In genomic region chr17:88636587-88636986, GRCm38 (mm10) we compare ENCODE assay signal across 11 mouse cellular contexts. TPM values are rescaled to one million over a fixed set of nuclear protein-coding genes. Genes with fewer than 3 reads are reported as not detected.
DNase-seq lines count a peak whose midpoint lies in the region; ATAC-seq and TF ChIP-seq lines count a peak whose summit lies in the region.
"Had no signal": no experiment of that assay in that cellular context is flagged by ENCODE, and none has a peak within 500 bp of the region (broad histone marks: within the 10 kb centered on the region; RNA-seq: fewer than 3 reads in every experiment).

No protein-coding gene starts in this region.

- H3K27ac ChIP-seq in hindbrain, embryonic 11.5 days (ENCODE audit: low read depth, low read length), result no peak overlapping the region
- H3K27ac ChIP-seq in hindbrain, embryonic 13.5 days, result no peak overlapping the region
- H3K27ac ChIP-seq in neural tube, embryonic 15.5 days (replicated peaks), result no peak overlapping the region
- no peak overlapping the region for H3K27ac ChIP-seq in stomach, postnatal 0 days (replicated peaks)
- H3K27ac ChIP-seq: heart, embryonic 15.5 days; macrophage had no signal

- TF ChIP-seq CTCF in stomach, postnatal 0 days (IDR thresholded peaks at IDR 0.05; ENCODE audit: low read depth), result peak; percentile 48

- no peak overlapping the region for H3K4me2 ChIP-seq in hindbrain, embryonic 11.5 days (replicated peaks; ENCODE audit: low read depth, low read length)
- H3K4me2 ChIP-seq in hindbrain, embryonic 13.5 days, result no peak overlapping the region
- H3K4me2 ChIP-seq in neural tube, embryonic 15.5 days, result no peak overlapping the region
- no peak overlapping the region for H3K4me2 ChIP-seq in stomach, postnatal 0 days (replicated peaks; ENCODE audit: low read depth)
- H3K4me2 ChIP-seq: heart, embryonic 15.5 days had no signal

- H3K4me3 ChIP-seq in hindbrain, embryonic 11.5 days (ENCODE audit: low read depth, low read length), result no peak overlapping the region
- no peak overlapping the region for H3K4me3 ChIP-seq in hindbrain, embryonic 13.5 days
- no peak overlapping the region for H3K4me3 ChIP-seq in neural tube, embryonic 15.5 days (replicated peaks)
- no peak overlapping the region for H3K4me3 ChIP-seq in stomach, postnatal 0 days (ENCODE audit: low read depth, low read length)
- H3K4me3 ChIP-seq: heart, embryonic 15.5 days had no signal

- ATAC-seq in hindbrain, embryonic 11.5 days (ENCODE audit: low FRiP score), result peak; percentile 43; the same call in 1 of the 2 replicates
- no peak for ATAC-seq in hindbrain, embryonic 13.5 days (ENCODE audit: low FRiP score)
- ATAC-seq in neural tube, embryonic 15.5 days (ENCODE audit: low FRiP score), result no peak
- no peak for ATAC-seq in stomach, postnatal 0 days (ENCODE audit: low FRiP score, low TSS enrichment)

- peak; percentile 29 for DNase-seq in hindbrain, embryonic 11.5 days (ENCODE audit: low spot score)
- peak; percentile 36 for DNase-seq in neural tube, embryonic 10.5 days (ENCODE audit: extremely low spot score, low spot score)
- peak; percentile 53 for DNase-seq in embryo, embryonic 11 days
- DNase-seq in stomach, postnatal 0 days (ENCODE audit: low spot score), result no peak
- DNase-seq in ovary, postnatal 36 days (ENCODE audit: low spot score), result no peak
- no peak for DNase-seq in layer of hippocampus, adult 18-20 months (ENCODE audit: low spot score in 2 of 2)
- DNase-seq: thymus, postnatal 36 days had no signal

- H3K36me3 ChIP-seq in hindbrain, embryonic 11.5 days (ENCODE audit: control insufficient read depth, insufficient read depth, low read length), result no peaks in the 10 kb centered on the region
- H3K36me3 ChIP-seq in hindbrain, embryonic 13.5 days, result no peaks in the 10 kb centered on the region
- H3K36me3 ChIP-seq in neural tube, embryonic 15.5 days, result no peaks in the 10 kb centered on the region
- H3K36me3 ChIP-seq in stomach, postnatal 0 days (ENCODE audit: control insufficient read depth, insufficient read depth, low read length), result 0 out of 2 replicates have a peak, but pooled peaks cover 2% of the 10 kb centered on the region

- H3K9ac ChIP-seq in hindbrain, embryonic 11.5 days (ENCODE audit: low read depth, low read length), result no peak overlapping the region
- no peak overlapping the region for H3K9ac ChIP-seq in hindbrain, embryonic 13.5 days
- no peak overlapping the region for H3K9ac ChIP-seq in neural tube, embryonic 15.5 days (replicated peaks)
- no peak overlapping the region for H3K9ac ChIP-seq in stomach, postnatal 0 days (ENCODE audit: low read length)
- H3K9ac ChIP-seq: heart, embryonic 15.5 days had no signal

- no peaks in the 10 kb centered on the region for H3K4me1 ChIP-seq in hindbrain, embryonic 11.5 days (replicated peaks; ENCODE audit: control insufficient read depth, insufficient read depth, low read length)
- 0 out of 2 replicates have a peak, but pooled peaks cover 3% of the 10 kb centered on the region for H3K4me1 ChIP-seq in hindbrain, embryonic 13.5 days (replicated peaks)
- peaks cover 4% of the 10 kb centered on the region; the same call in 1 of the 2 replicates for H3K4me1 ChIP-seq in neural tube, embryonic 15.5 days
- no peaks in the 10 kb centered on the region; the same call in 1 of the 2 replicates for H3K4me1 ChIP-seq in stomach, postnatal 0 days (replicated peaks; ENCODE audit: control insufficient read depth, insufficient read depth)

- 32% methylated on average over 12 of the region's 12 CpGs for WGBS in hindbrain, embryonic 11.5 days
- WGBS in hindbrain, embryonic 13.5 days, result 40% methylated on average over 12 of the region's 12 CpGs
- 44% methylated on average over 12 of the region's 12 CpGs for WGBS in neural tube, embryonic 15.5 days
- WGBS in stomach, postnatal 0 days, result 46% methylated on average over 12 of the region's 12 CpGs

- H3K27me3 ChIP-seq in hindbrain, embryonic 11.5 days (ENCODE audit: control insufficient read depth, insufficient read depth, low read length), result no peaks in the 10 kb centered on the region
- H3K27me3 ChIP-seq in hindbrain, embryonic 13.5 days, result no peaks in the 10 kb centered on the region
- H3K27me3 ChIP-seq in neural tube, embryonic 15.5 days (replicated peaks), result no peaks in the 10 kb centered on the region
- no peaks in the 10 kb centered on the region for H3K27me3 ChIP-seq in stomach, postnatal 0 days (ENCODE audit: control insufficient read depth, insufficient read depth, low read length)
- H3K27me3 ChIP-seq: heart, embryonic 15.5 days had no signal

- TF ChIP-seq EP300 in stomach, postnatal 0 days (optimal IDR thresholded peaks at IDR 0.05), result no peak

- no peaks in the 10 kb centered on the region for H3K9me3 ChIP-seq in hindbrain, embryonic 11.5 days (ENCODE audit: control insufficient read depth, low read length)
- H3K9me3 ChIP-seq in hindbrain, embryonic 13.5 days, result no peaks in the 10 kb centered on the region
- no peaks in the 10 kb centered on the region for H3K9me3 ChIP-seq in neural tube, embryonic 15.5 days (replicated peaks)
- no peaks in the 10 kb centered on the region for H3K9me3 ChIP-seq in stomach, postnatal 0 days (ENCODE audit: control insufficient read depth, low read length)
- H3K9me3 ChIP-seq: heart, embryonic 15.5 days had no signal

RNA-seq across cellular contexts. Expression of gene Gtf2a1l, which starts 31.9 kb away (rescaled TPM):
- 0.36 and 0.39 TPM in 2 replicates for polyA plus RNA-seq in hindbrain, embryonic 11.5 days (2014; fragmentation: Nextera tagmentation; extraction: Ambion mirVana)
- polyA plus RNA-seq in hindbrain, embryonic 13.5 days (2015; fragmentation: Nextera tagmentation; extraction: Ambion mirVana), result 0.12 and 0.14 TPM in 2 replicates
- polyA plus RNA-seq in neural tube, embryonic 15.5 days (2015; fragmentation: Nextera tagmentation; extraction: Ambion mirVana), result 0.35 and 0.54 TPM in 2 replicates
- 0.08 TPM in 1 of 2 replicates, not detected in the other for polyA plus RNA-seq in stomach, postnatal 0 days (2015; fragmentation: Nextera tagmentation; extraction: Ambion mirVana)
- under 1 TPM in 1 of 2 experiments, not detected in 1; 0.35 TPM for total RNA-seq in layer of hippocampus, adult 18-20 months (2021)
- polyA plus RNA-seq: macrophage had no signal

RNA-seq across cellular contexts. Expression of gene Ston1, which starts 39.1 kb away (rescaled TPM):
- 4.8 and 7.2 TPM in 2 replicates for polyA plus RNA-seq in hindbrain, embryonic 11.5 days (2014; fragmentation: Nextera tagmentation; extraction: Ambion mirVana)
- 2.0 and 2.6 TPM in 2 replicates for polyA plus RNA-seq in hindbrain, embryonic 13.5 days (2015; fragmentation: Nextera tagmentation; extraction: Ambion mirVana)
- 1.0 and 2.6 TPM in 2 replicates for polyA plus RNA-seq in neural tube, embryonic 15.5 days (2015; fragmentation: Nextera tagmentation; extraction: Ambion mirVana)
- polyA plus RNA-seq in stomach, postnatal 0 days (2015; fragmentation: Nextera tagmentation; extraction: Ambion mirVana), result 3.1 and 5.1 TPM in 2 replicates
- 1 to 10 TPM; 9.5 to 9.8 TPM for total RNA-seq in layer of hippocampus, adult 18-20 months (2021)

Comparison
In these comparisons a context has a peak if more than half of its experiments do, and no peak if none do; other contexts are left out.
1. DNase-seq: peak in hindbrain, embryonic 11.5 days (single experiment), neural tube, embryonic 10.5 days (single experiment) and embryo, embryonic 11 days (single experiment); none in stomach, postnatal 0 days (single experiment), ovary, postnatal 36 days (single experiment) and layer of hippocampus, adult 18-20 months (0 of 2).